Mouse (Mus musculus) hematopoietic stem cell, adult 5-6 weeks (primary cell): ENCODE data around the gene Tmem51. TPM values are rescaled to one million over a fixed set of nuclear protein-coding genes. Genes with fewer than 3 reads are reported as not detected.

Experiments used
- ATAC-seq, 2 experiments: fragments of 125-278 bp in 1 of 2; replicated peaks in 1 of 2; 2 replicates each; pipeline ENCODE4 v1.8.0; 2016 to 2017; ENCODE audit warnings: inconsistent platforms in 2 of 2, mild to moderate bottlenecking in 2 of 2, moderate number of reproducible peaks in 2 of 2, low read depth in 1 of 2, moderate TSS enrichment in 1 of 2; ENCODE audit not compliant: low FRiP score in 2 of 2, poor library complexity in 2 of 2, severe bottlenecking in 2 of 2, insufficient read depth in 1 of 2, low TSS enrichment in 1 of 2
- total RNA-seq: library from RNA; stranded (forward); fragments of 172-1452, 232-1000 nt; gene quantifications from 2 replicates; pipeline ENCODE4 v1.2.3, GENCODE M21; 2017

The Tmem51 gene
- total RNA-seq, 1 experiment from 2014 or later: 0.84 TPM

GRCm38 (mm10) chr4:142049963-142050362 lies 34.1 kb downstream of the Tmem51 start:
- ATAC-seq: no peak

GRCm38 (mm10) chr4:142048391-142048790 lies 35.7 kb downstream of the Tmem51 start:
- no peak for ATAC-seq

- no peak for ATAC-seq
Measured at GRCm38 (mm10) chr4:142047005-142047404, 37.1 kb downstream of the Tmem51 start.

GRCm38 (mm10) chr4:142046496-142046895 lies 37.6 kb downstream of the Tmem51 start:
- ATAC-seq: no peak

- no peak for ATAC-seq
Measured at GRCm38 (mm10) chr4:142045595-142046163, 38.4 kb downstream of the Tmem51 start.

- ATAC-seq: no peak
Measured at GRCm38 (mm10) chr4:142044452-142044851, 39.7 kb downstream of the Tmem51 start.

GRCm38 (mm10) chr4:142039662-142040353 lies 44.3 kb downstream of the Tmem51 start:
- no peak for ATAC-seq

- no peak for ATAC-seq
Measured at GRCm38 (mm10) chr4:142037897-142038296, 46.2 kb downstream of the Tmem51 start.

- ATAC-seq: peak in 1 of 2 experiments; percentile 42; a peak in 1 of 4 replicates
Measured at GRCm38 (mm10) chr4:142028533-142028932, 55.6 kb downstream of the Tmem51 start.

GRCm38 (mm10) chr4:142026965-142027364 lies 57.1 kb downstream of the Tmem51 start:
- no peak for ATAC-seq

- no peak for ATAC-seq
Measured at GRCm38 (mm10) chr4:142024536-142024935, 59.6 kb downstream of the Tmem51 start.

- ATAC-seq: peak; percentile 49 to 72; a peak in 3 of 4 replicates
Measured at GRCm38 (mm10) chr4:142023166-142023565, 60.9 kb downstream of the Tmem51 start.

GRCm38 (mm10) chr4:142017686-142018085 lies 66.4 kb downstream of the Tmem51 start:
- 0 out of 4 replicates have a peak, but pooled peaks of 1 of the 2 experiments have one; percentile 28 for ATAC-seq

- peak; percentile 73 to 79 for ATAC-seq
Measured at GRCm38 (mm10) chr4:142014659-142015608, 69.2 kb downstream of the Tmem51 start, which contains the start of gene Fhad1. Gene Fhad1, minus strand, starts transcription at chr4:142015082.

- ATAC-seq: no peak
Measured at GRCm38 (mm10) chr4:142011236-142011635, 72.9 kb downstream of the Tmem51 start.

GRCm38 (mm10) chr4:142010441-142010840 lies 73.7 kb downstream of the Tmem51 start:
- ATAC-seq: peak; percentile 25 to 29; a peak in 1 of 4 replicates

GRCm38 (mm10) chr4:142008206-142008605 lies 75.9 kb downstream of the Tmem51 start:
- no peak for ATAC-seq

GRCm38 (mm10) chr4:142000581-142000980 lies 83.5 kb downstream of the Tmem51 start:
- ATAC-seq: no peak
